Mouse (Mus musculus) monocyte, adult 5-6 weeks (primary cell): ENCODE data around the gene Adgrf2. TPM values are rescaled to one million over a fixed set of nuclear protein-coding genes. Genes with fewer than 3 reads are reported as not detected.

Experiments used
- total RNA-seq: library from RNA; stranded (forward); fragments of 200-1000, 200-491, 200-594 nt; gene quantifications from 3 replicates; pipeline ENCODE4 v1.2.3, GENCODE M21; 2017

The Adgrf2 gene
- total RNA-seq, 1 experiment from 2014 or later: not detected

Other genes starting within 250 kb of the Adgrf2 start
- not detected in 3 replicates for gene Opn5, start 130.8 kb downstream of the Adgrf2 start, total RNA-seq
- 0.29 TPM in 1 of 3 replicates, not detected in the others for gene Adgrf4, start 49.9 kb downstream of the Adgrf2 start, total RNA-seq
- 73.3 to 78.5 TPM (median 78.4 TPM) in 3 replicates for gene Cd2ap, start 134.5 kb upstream of the Adgrf2 start, total RNA-seq